Mouse (Mus musculus): Measurements from ENCODE around the gene Rbbp5. TPM values are rescaled to one million over a fixed set of nuclear protein-coding genes. Genes with fewer than 3 reads are reported as not detected.
A peak's percentile ranks its signal among the peaks of the same experiment; 100 is the strongest.

Gene Rbbp5
- 61.9 and 64.1 TPM in 2 replicates for polyA plus RNA-seq (2016; fragmentation: Nextera tagmentation; extraction: Ambion mirVana)

DNA sequence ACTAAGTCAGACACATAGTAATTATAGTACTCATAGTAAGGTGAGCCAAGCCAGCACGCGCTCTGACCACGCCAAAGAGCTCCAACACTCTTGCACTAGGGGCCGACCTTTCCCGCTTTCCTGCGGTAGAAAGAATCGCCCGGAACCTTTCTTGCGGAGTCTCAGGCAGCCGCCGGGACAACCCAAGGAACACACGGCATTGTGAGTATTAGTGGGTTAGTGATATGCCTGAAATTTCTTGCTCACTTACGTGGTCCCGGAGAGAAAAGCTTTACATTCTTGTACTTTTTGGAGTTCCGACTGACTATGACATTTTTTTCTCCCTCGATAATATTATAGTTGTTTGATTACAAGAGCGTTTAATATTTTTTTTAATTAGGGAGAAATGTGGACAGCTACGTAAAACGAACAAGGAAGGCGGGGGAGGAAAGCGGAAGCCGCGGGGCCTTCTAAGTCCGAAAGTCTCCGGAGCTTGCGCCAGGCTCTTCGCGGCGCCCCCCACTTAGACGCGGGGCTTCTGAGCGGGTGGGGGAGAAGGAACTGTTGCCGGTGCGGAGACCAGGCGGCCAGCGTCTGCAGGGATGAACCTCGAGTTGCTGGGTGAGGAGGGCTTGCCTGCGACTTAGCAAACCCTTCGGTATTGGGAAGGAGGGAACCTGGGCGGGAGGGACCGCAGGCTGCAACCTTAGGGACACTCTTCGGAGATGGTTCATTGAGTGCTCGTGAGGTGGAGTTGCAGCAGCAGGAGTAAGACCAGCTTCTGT is at the start of gene Rbbp5:
Gene Rbbp5, plus strand, starts transcription at position 438 of the 764 bp plus-strand sequence.
- Histone ChIP-seq H3K36me3 (replicated peaks) (no peaks in the 10 kb centered on the region), H3K9me3 (no peaks in the 10 kb centered on the region), H3K4me3 (peak within 1 kb of the TSS; percentile 92), H3K4me1 (peaks cover 32% of the 10 kb centered on the region), H3K27me3 (ENCODE audit: poor library complexity, severe bottlenecking) (no peaks in the 10 kb centered on the region), H3K27ac (peak within 1 kb of the TSS; percentile 95)
- under 1% methylated on average over 43 of the region's 43 CpGs for WGBS
- DNase-seq (ENCODE audit: extremely low spot score, low spot score), result peak; percentile 83

DNA sequence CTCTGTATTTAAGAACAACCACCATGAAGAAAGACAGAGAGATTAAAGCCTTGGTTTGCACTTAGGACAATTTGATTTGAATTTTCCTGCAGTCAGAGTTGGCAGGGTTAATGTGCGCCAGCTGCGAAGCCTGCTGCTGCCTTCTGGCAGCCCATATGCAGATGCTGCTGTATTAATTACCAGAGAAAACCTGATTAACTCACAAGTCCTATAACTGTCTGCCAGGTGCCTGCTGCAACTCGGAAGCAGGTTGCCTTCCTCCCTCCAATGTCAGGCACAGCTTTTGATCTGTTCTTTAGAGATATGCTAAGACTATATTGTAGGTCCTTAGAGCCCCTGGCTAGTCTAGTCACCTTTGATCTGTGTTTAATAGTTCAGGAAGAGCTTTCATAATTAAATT is 46.3 kb upstream of the Rbbp5 start:
- Histone ChIP-seq H3K27ac (no peak overlapping the region), H3K36me3 (replicated peaks) (peaks cover 17% of the 10 kb centered on the region), H3K9me3 (no peaks in the 10 kb centered on the region), H3K27me3 (ENCODE audit: poor library complexity, severe bottlenecking) (no peaks in the 10 kb centered on the region), H3K4me1 (peaks cover 16% of the 10 kb centered on the region), H3K4me3 (no peak overlapping the region)
- WGBS, result 71% methylated on average over 3 of the region's 3 CpGs
- no peak for DNase-seq (ENCODE audit: extremely low spot score, low spot score)

DNA sequence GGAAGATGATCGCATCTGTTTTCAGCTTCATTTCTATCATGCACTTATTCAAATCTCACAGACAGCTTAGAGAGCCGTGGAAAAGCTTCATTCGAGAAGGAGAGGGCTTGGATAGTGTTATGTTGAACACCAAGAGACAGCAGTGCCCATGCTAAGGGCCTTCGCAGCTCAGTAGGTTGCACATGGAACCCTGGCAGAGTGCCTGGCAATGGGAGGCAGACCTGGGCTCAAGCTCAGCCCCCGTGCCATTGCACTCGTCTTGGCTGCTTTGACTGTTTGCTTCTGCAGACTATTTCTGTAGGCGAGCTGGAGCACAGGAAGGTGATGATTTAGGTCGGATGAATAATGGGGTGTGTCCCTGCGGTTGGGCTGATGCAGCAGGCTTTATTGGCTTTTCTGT is 45.4 kb upstream of the Rbbp5 start:
- H3K27ac ChIP-seq, result no peak overlapping the region

DNA sequence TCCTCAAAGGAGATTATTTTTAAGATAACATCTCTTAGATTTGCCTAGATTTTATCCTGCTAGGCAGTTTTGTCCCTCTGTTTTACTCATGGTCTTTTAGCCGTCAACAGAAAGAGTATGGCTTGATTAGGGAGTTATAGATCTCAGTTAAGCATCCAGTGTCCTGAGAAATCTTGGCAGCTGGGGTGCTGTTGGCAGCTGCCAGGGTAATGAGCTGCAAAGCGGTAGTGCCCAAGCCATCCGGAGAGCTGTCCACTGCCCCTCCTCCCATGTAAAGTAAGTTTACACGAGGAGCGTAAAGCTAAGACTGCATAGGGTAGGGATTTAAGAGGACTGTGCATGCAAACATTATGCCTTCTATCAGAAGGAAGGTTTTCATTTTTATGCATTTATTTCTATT is 43.8 kb upstream of the Rbbp5 start:
- H3K36me3 ChIP-seq (replicated peaks), result peaks cover 24% of the 10 kb centered on the region
- no peak overlapping the region for H3K4me3 ChIP-seq
- no peak overlapping the region for H3K27ac ChIP-seq
- no peaks in the 10 kb centered on the region for H3K9me3 ChIP-seq
- H3K4me1 ChIP-seq, result peaks cover 8% of the 10 kb centered on the region
- DNase-seq (ENCODE audit: extremely low spot score, low spot score), result no peak
- whole genome bisulfite sequencing, result 91% methylated on average over 5 of the region's 5 CpGs
- H3K27me3 ChIP-seq (ENCODE audit: poor library complexity, severe bottlenecking), result no peaks in the 10 kb centered on the region

More for the DNA sequence above, 45.4 kb upstream of the Rbbp5 start:
- Histone ChIP-seq H3K4me3 (no peak overlapping the region), H3K27me3 (ENCODE audit: poor library complexity, severe bottlenecking) (no peaks in the 10 kb centered on the region), H3K9me3 (no peaks in the 10 kb centered on the region), H3K36me3 (replicated peaks) (peaks cover 20% of the 10 kb centered on the region), H3K4me1 (peaks cover 8% of the 10 kb centered on the region)
- WGBS, result 91% methylated on average over 9 of the region's 9 CpGs
- no peak for DNase-seq (ENCODE audit: extremely low spot score, low spot score)

DNA sequence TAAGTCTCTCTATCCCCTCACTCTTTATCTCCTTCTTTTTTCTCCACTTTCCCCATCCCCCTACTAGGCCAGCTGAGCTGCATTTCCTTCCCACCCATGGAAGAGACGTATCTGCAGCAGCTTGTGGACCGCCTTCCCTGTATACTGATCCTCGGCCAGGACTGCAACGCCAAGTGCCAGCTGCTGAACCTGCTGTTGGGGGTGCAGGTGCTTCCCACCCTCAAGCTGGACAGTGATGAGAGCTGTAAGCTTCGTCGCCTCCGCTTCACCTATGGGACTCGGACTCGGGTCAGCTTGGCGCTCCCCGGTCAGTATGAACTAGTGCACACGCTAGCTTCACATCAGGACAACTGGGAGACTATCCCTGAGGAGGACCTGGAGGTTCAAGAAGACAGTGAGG is 43.1 kb upstream of the Rbbp5 start:
- H3K4me1 ChIP-seq, result peaks cover 8% of the 10 kb centered on the region

DNA sequence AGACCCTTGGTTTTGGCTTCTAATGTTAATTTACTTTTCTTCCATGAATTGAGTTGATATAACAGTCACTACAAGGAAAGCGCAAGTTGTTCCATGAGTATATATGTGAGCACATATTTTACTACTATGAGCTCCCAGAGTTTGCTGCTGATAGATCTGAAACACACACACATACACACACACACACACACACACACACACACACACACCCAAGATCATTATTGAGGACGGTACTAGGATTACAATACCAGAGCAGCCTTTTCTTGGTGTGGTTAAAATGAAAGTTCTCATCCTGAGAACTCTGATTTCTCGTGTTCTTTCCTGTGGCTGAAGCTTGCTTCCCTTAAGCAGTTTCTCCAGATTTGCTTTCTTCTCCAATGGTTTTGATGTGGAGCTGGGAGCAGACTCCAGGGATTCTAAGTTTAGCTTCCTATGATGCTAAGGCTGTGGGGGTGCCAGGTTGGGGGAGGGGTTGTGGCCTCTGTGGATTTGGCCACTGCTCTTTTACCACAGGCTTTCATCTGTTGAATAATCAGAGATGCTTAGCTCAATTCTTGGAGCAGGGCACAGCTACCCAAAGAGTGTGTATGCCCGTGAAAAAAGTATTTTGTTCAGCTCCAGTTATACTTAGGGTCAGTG is 40.7 kb upstream of the Rbbp5 start:
- Histone ChIP-seq H3K4me3 (no peak overlapping the region), H3K36me3 (replicated peaks) (peaks cover 48% of the 10 kb centered on the region), H3K27ac (no peak overlapping the region), H3K9me3 (peaks cover 4% of the 10 kb centered on the region; the same call in 1 of the 2 replicates), H3K4me1 (no peaks in the 10 kb centered on the region; the same call in 1 of the 2 replicates), H3K27me3 (ENCODE audit: poor library complexity, severe bottlenecking) (no peaks in the 10 kb centered on the region)
- WGBS, result 81% methylated on average over 4 of the region's 4 CpGs
- no peak for DNase-seq (ENCODE audit: extremely low spot score, low spot score)

More for the DNA sequence above, 43.1 kb upstream of the Rbbp5 start:
- Histone ChIP-seq H3K27ac (no peak overlapping the region), H3K4me3 (no peak overlapping the region), H3K27me3 (ENCODE audit: poor library complexity, severe bottlenecking) (no peaks in the 10 kb centered on the region), H3K36me3 (replicated peaks) (peaks cover 24% of the 10 kb centered on the region), H3K9me3 (no peaks in the 10 kb centered on the region)
- WGBS, result 92% methylated on average over 12 of the region's 12 CpGs
- DNase-seq (ENCODE audit: extremely low spot score, low spot score), result no peak

DNA sequence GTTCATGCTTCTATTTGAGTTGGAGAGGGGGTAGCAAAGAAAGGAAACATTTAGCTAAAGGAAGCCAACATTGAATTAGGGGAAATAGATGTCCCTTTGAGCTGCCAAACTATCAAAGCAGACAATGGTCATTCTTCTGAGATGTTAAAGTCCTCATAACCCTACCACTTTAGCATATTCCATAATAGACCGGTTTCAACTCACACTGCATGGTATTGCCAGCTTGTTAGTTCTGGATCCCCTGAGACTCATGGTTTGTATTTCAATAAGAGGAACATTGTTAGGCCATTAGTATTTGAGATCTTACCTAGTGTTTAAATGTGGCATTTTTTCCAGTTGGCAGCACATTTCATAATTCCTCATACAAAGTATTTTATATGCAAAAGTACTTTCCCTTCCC is 40.2 kb upstream of the Rbbp5 start:
- Histone ChIP-seq H3K27ac (no peak overlapping the region), H3K36me3 (replicated peaks) (peaks cover 53% of the 10 kb centered on the region), H3K4me1 (no peaks in the 10 kb centered on the region; the same call in 1 of the 2 replicates), H3K27me3 (ENCODE audit: poor library complexity, severe bottlenecking) (no peaks in the 10 kb centered on the region), H3K4me3 (no peak overlapping the region), H3K9me3 (peaks cover 4% of the 10 kb centered on the region; the same call in 1 of the 2 replicates)
- 82% methylated on average over 1 of the region's 1 CpGs for WGBS
- DNase-seq (ENCODE audit: extremely low spot score, low spot score), result no peak

DNA sequence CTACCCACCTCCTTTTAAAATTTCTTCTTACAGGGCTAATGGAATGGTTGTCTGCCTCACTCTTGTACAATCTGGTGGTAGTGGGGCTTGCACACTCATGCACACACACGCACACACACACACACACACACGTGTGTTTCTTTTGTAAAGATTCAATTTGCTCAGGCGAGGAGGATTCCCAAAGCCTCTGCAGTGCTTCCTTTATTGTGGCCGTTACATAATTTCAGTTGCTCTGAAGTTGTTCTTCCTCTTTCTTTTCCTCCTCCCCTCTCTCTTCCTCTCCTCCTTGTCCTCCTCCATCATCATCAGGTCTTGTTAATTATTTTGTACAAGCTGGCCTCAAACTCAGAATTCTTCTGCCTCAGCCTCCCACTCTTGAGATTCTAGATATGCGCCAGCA is 39.8 kb upstream of the Rbbp5 start:
- Histone ChIP-seq H3K9me3 (peaks cover 4% of the 10 kb centered on the region; the same call in 1 of the 2 replicates), H3K36me3 (replicated peaks) (peaks cover 57% of the 10 kb centered on the region), H3K4me1 (no peaks in the 10 kb centered on the region), H3K4me3 (no peak overlapping the region), H3K27me3 (ENCODE audit: poor library complexity, severe bottlenecking) (no peaks in the 10 kb centered on the region), H3K27ac (no peak overlapping the region)
- no peak for DNase-seq (ENCODE audit: extremely low spot score, low spot score)
- 88% methylated on average over 5 of the region's 5 CpGs for WGBS

DNA sequence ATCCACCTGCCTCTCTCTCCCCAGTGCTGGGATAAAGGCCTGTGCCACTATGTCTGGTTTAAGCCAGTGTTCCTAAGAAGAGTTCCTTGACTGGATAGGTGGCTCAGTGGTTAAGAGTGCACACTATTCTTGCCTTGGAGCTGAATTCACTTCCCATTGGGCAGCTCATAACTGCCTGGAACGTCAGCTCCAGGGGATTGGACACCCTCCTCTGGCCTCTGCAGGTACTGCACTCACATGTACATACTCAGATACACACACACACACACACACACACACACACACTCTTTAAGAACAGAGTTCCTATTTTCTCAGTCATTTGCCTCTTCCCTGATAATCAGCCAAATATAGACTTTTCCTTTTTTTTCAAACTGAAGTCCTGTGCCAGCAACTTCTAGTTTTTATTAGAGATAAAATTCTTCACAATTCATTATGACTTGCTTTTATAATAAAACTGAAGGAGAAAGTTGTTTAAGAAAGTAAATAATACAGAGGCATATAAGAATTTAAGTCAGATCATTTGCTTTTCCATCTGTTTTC is 36.2 kb upstream of the Rbbp5 start:
- Histone ChIP-seq H3K36me3 (replicated peaks) (peaks cover 50% of the 10 kb centered on the region), H3K4me1 (no peaks in the 10 kb centered on the region), H3K4me3 (no peak overlapping the region), H3K27ac (no peak overlapping the region), H3K27me3 (ENCODE audit: poor library complexity, severe bottlenecking) (no peaks in the 10 kb centered on the region), H3K9me3 (peaks cover 4% of the 10 kb centered on the region; the same call in 1 of the 2 replicates)
- WGBS, result 86% methylated on average over 1 of the region's 1 CpGs
- no peak for DNase-seq (ENCODE audit: extremely low spot score, low spot score)

DNA sequence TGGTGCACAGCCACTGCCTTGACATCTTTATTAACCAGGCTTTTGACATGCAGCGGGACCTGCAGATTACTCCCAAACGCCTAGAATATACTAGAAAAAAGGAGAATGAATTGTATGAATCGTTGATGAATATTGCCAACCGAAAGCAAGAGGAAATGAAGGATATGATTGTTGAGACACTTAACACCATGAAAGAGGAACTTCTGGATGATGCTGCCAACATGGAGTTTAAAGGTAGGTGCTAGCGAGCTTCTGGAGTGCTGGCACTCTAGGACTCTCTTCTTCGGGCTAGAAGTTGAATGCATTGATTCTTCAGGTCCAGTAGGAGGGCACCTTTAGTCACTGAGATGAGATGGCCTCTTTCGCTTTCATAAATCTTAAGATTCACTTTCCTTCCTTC is 27.4 kb upstream of the Rbbp5 start:
- WGBS, result 92% methylated on average over 7 of the region's 7 CpGs
- Histone ChIP-seq H3K9me3 (no peaks in the 10 kb centered on the region), H3K36me3 (replicated peaks) (peaks cover 65% of the 10 kb centered on the region), H3K4me3 (no peak overlapping the region), H3K27ac (no peak overlapping the region), H3K4me1 (no peaks in the 10 kb centered on the region), H3K27me3 (ENCODE audit: poor library complexity, severe bottlenecking) (no peaks in the 10 kb centered on the region)
- no peak for DNase-seq (ENCODE audit: extremely low spot score, low spot score)

DNA sequence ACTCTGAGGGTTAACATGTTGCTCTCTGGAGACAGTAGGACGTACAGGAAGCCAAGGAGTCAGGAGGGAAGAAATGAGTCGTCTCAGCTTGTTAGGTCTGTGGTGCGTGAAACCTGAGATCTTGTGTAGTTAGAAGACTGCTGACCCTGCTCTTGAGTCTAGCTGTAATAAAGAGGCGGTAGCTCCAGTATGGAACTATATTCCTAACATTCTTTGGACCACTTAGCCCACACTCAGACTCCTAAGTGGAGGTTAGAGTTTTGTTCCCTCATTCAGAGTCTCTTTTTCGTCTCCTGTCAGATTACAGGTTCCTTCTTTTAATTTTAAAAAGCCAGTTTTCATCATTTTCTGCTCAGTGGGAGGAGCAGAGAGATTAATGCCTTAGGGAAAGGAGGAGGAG is 12.5 kb upstream of the Rbbp5 start:
- Histone ChIP-seq H3K9me3 (no peaks in the 10 kb centered on the region), H3K4me3 (no peak overlapping the region), H3K36me3 (replicated peaks) (peaks cover 64% of the 10 kb centered on the region), H3K4me1 (peaks cover 4% of the 10 kb centered on the region; the same call in 1 of the 2 replicates), H3K27me3 (ENCODE audit: poor library complexity, severe bottlenecking) (no peaks in the 10 kb centered on the region), H3K27ac (no peak overlapping the region)
- DNase-seq (ENCODE audit: extremely low spot score, low spot score), result no peak
- WGBS, result 86% methylated on average over 5 of the region's 5 CpGs

DNA sequence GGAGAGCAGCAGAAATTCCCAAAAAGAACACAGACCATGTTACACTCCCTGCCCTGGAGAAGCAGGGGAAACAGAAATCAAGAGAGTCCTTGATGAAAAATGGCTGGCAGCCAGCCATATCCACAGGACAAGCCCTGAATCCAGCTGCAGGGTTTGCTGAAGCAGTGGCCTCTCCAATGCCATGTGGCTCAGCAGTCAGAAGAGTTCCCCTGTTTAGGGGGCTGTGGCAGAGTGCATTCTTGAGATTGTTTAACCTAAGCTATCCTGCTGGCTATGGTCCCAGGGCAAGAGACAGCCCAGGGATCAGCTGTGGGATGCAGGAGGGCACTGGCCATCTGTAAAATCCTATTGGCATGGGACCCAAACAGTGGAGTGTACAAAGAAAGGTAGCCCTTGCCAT is 8.2 kb upstream of the Rbbp5 start:
- DNase-seq (ENCODE audit: extremely low spot score, low spot score), result no peak
- Histone ChIP-seq H3K36me3 (replicated peaks) (peaks cover 26% of the 10 kb centered on the region), H3K27ac (no peak overlapping the region), H3K9me3 (no peaks in the 10 kb centered on the region), H3K4me3 (no peak overlapping the region), H3K27me3 (ENCODE audit: poor library complexity, severe bottlenecking) (no peaks in the 10 kb centered on the region), H3K4me1 (peaks cover 4% of the 10 kb centered on the region; the same call in 1 of the 2 replicates)

DNA sequence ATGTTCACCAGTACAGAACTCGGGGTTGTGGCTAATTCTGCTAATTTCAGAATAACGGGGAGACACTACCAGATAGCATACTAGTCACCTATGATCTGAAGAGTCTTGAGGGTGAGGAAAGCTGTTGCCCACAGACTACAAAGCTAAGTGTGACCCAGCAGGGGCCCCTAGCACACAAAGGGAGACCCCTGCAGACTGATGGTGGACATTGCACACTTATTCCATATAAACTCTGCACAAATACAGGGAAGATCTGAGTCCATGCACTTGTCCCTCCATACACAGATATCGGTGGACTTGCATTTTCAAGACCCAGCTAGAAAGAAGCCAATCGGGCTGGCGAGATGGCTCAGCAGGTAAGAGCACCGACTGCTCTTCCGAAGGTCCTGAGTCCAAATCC is 7.6 kb upstream of the Rbbp5 start:
- Histone ChIP-seq H3K4me3 (no peak overlapping the region), H3K4me1 (peaks cover 4% of the 10 kb centered on the region; the same call in 1 of the 2 replicates), H3K9me3 (no peaks in the 10 kb centered on the region), H3K27ac (no peak overlapping the region), H3K27me3 (ENCODE audit: poor library complexity, severe bottlenecking) (no peaks in the 10 kb centered on the region), H3K36me3 (replicated peaks) (peaks cover 20% of the 10 kb centered on the region)
- no peak for DNase-seq (ENCODE audit: extremely low spot score, low spot score)
- WGBS, result 92% methylated on average over 7 of the region's 7 CpGs

All from forebrain, embryonic 10.5 days (tissue).